Mouse (Mus musculus) intestine, embryonic 16.5 days (tissue): ENCODE results near the gene Pip5k1c. TPM values are rescaled to one million over a fixed set of nuclear protein-coding genes. Genes with fewer than 3 reads are reported as not detected.
A peak's percentile ranks its signal among the peaks of the same experiment; 100 is the strongest.

ENCODE experiments used
- ATAC-seq: fragments of 200-750 bp; cut with Nextera tagmentation; 2 replicates; pipeline ENCODE4 v1.8.0; 2017; ENCODE audit warnings: moderate TSS enrichment, moderate library complexity
- H3K27ac ChIP-seq: fragments of 300-500 bp; sonication (generic); 2 replicates; pipeline ENCODE4 v1.5.1; 2014; ENCODE audit warnings: mild to moderate bottlenecking, low read length
- H3K27me3 ChIP-seq: fragments of 300-500 bp; sonication (generic); replicated peaks from 2 replicates; pipeline ENCODE4 v1.6.1; 2014; ENCODE audit warnings: low read length, control low read depth, mixed read lengths; ENCODE audit not compliant: control insufficient read depth, insufficient read depth
- H3K36me3 ChIP-seq: fragments of 300-500 bp; sonication (generic); 2 replicates; pipeline ENCODE4 v1.6.1; 2014; ENCODE audit warnings: low read length, control low read depth; ENCODE audit not compliant: control insufficient read depth, insufficient read depth
- H3K4me1 ChIP-seq: fragments of 300-500 bp; sonication (generic); 2 replicates; pipeline ENCODE4 v1.6.1; 2014; ENCODE audit warnings: low read length, control low read depth, mixed read lengths; ENCODE audit not compliant: control insufficient read depth, insufficient read depth
- H3K4me2 ChIP-seq: fragments of 300-500 bp; sonication (generic); 2 replicates; pipeline ENCODE4 v1.6.1; 2014; ENCODE audit warnings: low read depth, low read length, control low read depth
- H3K4me3 ChIP-seq: fragments of 300-500 bp; sonication (generic); 2 replicates; pipeline ENCODE4 v1.5.1; 2014; ENCODE audit warnings: mild to moderate bottlenecking, low read length
- H3K9ac ChIP-seq: fragments of 300-500 bp; sonication (generic); 2 replicates; pipeline ENCODE4 v1.6.1; 2014; ENCODE audit warnings: low read depth, low read length
- H3K9me3 ChIP-seq: fragments of 300-500 bp; sonication (generic); 2 replicates; pipeline ENCODE4 v1.6.1; 2016; ENCODE audit warnings: low read length, control low read depth; ENCODE audit not compliant: control insufficient read depth
- WGBS: fragments of 180-500 bp; shearing (Covaris S2); extraction: QIAGEN DNeasy Blood & Tissue Kit; methylation state at CpG from one replicate; pipeline ENCODE4 v1.1.7; 2014; 5-methylcytosine and 5-hydroxymethylcytosine counted together
- polyA plus RNA-seq: library from polyadenylated mRNA; unstranded; fragments of >200 nt; fragmentation: Nextera tagmentation; extraction: Ambion mirVana; gene quantifications from 2 replicates; pipeline ENCODE4 v1.2.1, GENCODE M21; 2015

The Pip5k1c gene
- polyA plus RNA-seq, 1 experiment from 2014 or later: 35.4 TPM

DNA sequence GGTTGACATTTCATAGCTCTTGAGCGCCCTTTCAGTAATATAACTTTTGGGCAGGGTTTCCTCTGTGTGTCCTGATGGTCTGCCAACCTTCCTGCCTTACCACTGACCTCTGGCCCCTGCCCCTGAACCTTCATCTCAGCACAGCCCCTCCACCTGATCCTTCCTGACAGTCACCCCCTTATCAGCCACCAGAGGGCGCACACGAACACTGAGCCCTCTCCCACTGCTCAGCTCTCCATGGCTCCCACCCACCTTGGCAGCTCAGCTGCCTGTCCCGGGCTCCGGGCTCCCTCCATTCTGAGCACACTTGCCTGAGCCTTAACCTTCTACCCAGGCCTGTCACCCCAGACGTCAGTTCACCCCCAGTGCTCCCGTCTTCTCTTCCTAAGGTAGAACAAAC, 3.5 kb upstream of the Pip5k1c start:
- H3K9ac ChIP-seq: peak overlapping the region; percentile 73
- no peaks in the 10 kb centered on the region for H3K36me3 ChIP-seq
- H3K27ac ChIP-seq: peak overlapping the region; percentile 86
- H3K4me1 ChIP-seq: peaks cover 23% of the 10 kb centered on the region
- H3K27me3 ChIP-seq: peaks cover 7% of the 10 kb centered on the region; the same call in 1 of the 2 replicates
- peak overlapping the region; percentile 61 for H3K4me2 ChIP-seq
- ATAC-seq: 0 out of 2 replicates have a peak, but pooled peaks have one; percentile 6
- no peaks in the 10 kb centered on the region for H3K9me3 ChIP-seq
- H3K4me3 ChIP-seq: peak overlapping the region; percentile 55
- 3% methylated on average over 7 of the region's 7 CpGs for WGBS

- Histone ChIP-seq H3K9ac (peak overlapping the region; percentile 73), H3K36me3 (no peaks in the 10 kb centered on the region), H3K4me1 (peaks cover 25% of the 10 kb centered on the region), H3K9me3 (no peaks in the 10 kb centered on the region), H3K27me3 (peaks cover 2% of the 10 kb centered on the region; the same call in 1 of the 2 replicates), H3K4me2 (peak overlapping the region; percentile 61), H3K4me3 (peak overlapping the region; percentile 55), H3K27ac (peak overlapping the region; percentile 86)
- 45% methylated on average over 14 of the region's 14 CpGs for WGBS
- ATAC-seq: no peak
Observed at GRCm38 (mm10) chr10:81289811-81290210, 3.0 kb upstream of the Pip5k1c start.

- Histone ChIP-seq H3K9me3 (no peaks in the 10 kb centered on the region), H3K9ac (peak overlapping the region; percentile 73)
- ATAC-seq: peak; percentile 22
Observed at GRCm38 (mm10) chr10:81290698-81291460, 1.9 kb upstream of the Pip5k1c start.

DNA sequence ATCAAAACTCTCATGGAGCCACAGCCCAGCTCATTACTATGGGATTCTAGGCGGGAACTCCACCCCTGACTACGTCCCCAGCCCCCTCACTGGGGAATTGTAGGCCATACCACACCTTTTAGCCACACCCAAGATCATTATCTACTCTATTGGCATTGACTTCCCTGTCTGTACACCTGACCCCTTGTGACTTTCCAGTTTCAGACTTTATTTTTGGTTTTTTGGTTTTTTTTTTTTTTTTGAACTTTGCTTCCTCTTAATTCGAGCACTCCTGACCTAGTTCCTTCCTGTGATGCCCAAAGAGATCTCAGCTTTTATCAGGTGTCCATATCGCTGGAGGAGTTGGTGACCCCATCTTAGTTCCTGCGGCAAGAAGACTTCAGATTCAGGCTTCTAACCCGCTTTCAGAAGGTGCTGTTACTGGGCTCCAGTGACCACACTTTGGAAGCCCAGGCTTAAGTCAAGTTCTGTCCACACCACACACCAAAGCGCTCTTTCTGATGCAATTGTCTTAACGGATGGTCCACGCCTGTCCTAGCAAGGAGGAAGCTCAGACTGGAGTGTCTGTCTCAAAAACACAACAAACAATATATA, 1.2 kb upstream of the Pip5k1c start, which contains the start of gene Tjp3:
TSS of gene Tjp3 (minus strand) at position 71 of the 594 bp plus-strand sequence.
- no peaks in the 10 kb centered on the region for H3K9me3 ChIP-seq
- WGBS: 61% methylated on average over 9 of the region's 9 CpGs
- peak within 1 kb of the TSS; percentile 73 for H3K9ac ChIP-seq
- peak within 1 kb of the TSS; percentile 86 for H3K27ac ChIP-seq
- peak within 1 kb of the TSS; percentile 89 for H3K4me3 ChIP-seq
- H3K36me3 ChIP-seq: no peaks in the 10 kb centered on the region
- peaks cover 25% of the 10 kb centered on the region for H3K4me1 ChIP-seq
- no peak for ATAC-seq
- H3K27me3 ChIP-seq: no peaks in the 10 kb centered on the region
- H3K4me2 ChIP-seq: peak within 1 kb of the TSS; percentile 61

More at GRCm38 (mm10) chr10:81290698-81291460, 1.9 kb upstream of the Pip5k1c start:
- Histone ChIP-seq H3K4me2 (peak overlapping the region; percentile 61), H3K27ac (peak overlapping the region; percentile 86), H3K27me3 (no peaks in the 10 kb centered on the region), H3K36me3 (no peaks in the 10 kb centered on the region), H3K4me3 (peak overlapping the region; percentile 55), H3K4me1 (peaks cover 25% of the 10 kb centered on the region)
- 16% methylated on average over 24 of the region's 24 CpGs for WGBS

GRCm38 (mm10) chr10:81293334-81294030, 719 bp downstream of the Pip5k1c start:
- Histone ChIP-seq H3K36me3 (no peaks in the 10 kb centered on the region), H3K27me3 (no peaks in the 10 kb centered on the region), H3K4me3 (peak overlapping the region; percentile 89), H3K27ac (peak overlapping the region; percentile 82), H3K9me3 (no peaks in the 10 kb centered on the region), H3K4me2 (peak overlapping the region; percentile 75), H3K4me1 (peaks cover 28% of the 10 kb centered on the region), H3K9ac (peak overlapping the region; percentile 83)
- no peak for ATAC-seq
- 1% methylated on average over 25 of the region's 25 CpGs for WGBS

- 45% methylated on average over 8 of the region's 8 CpGs for WGBS
- ATAC-seq: no peak
- Histone ChIP-seq H3K36me3 (no peaks in the 10 kb centered on the region), H3K27ac (no peak overlapping the region), H3K4me2 (peak overlapping the region; percentile 75), H3K27me3 (no peaks in the 10 kb centered on the region), H3K4me3 (peak overlapping the region; percentile 89), H3K9ac (peak overlapping the region; percentile 83), H3K9me3 (no peaks in the 10 kb centered on the region), H3K4me1 (peaks cover 35% of the 10 kb centered on the region)
Observed at GRCm38 (mm10) chr10:81294442-81294841, 1.7 kb downstream of the Pip5k1c start.

DNA sequence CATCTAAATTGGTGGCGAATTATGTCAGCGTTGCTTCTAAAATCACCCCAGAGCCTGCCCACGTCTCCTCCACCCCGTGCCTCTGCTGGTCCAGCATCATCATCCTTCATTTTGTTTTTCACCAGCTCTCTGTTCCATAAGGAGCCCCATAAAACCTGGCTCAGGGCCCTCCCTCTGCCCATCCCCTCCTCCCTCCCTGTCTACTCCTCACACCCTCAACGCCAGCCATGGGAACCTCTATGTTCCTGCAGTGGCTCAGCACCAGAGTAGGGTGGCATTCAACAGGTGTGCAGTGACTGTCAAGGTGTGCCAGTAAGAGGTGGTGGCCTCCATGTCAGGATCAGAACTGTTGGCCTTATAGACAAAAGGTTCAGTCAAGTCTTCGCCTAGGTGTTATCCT, 2.4 kb downstream of the Pip5k1c start:
- H3K4me1 ChIP-seq: peaks cover 43% of the 10 kb centered on the region
- ATAC-seq: no peak
- WGBS: 90% methylated on average over 6 of the region's 6 CpGs

GRCm38 (mm10) chr10:81297246-81297645, 4.5 kb downstream of the Pip5k1c start:
- WGBS: 74% methylated on average over 6 of the region's 6 CpGs
- H3K27ac ChIP-seq: peak overlapping the region; percentile 43
- no peaks in the 10 kb centered on the region for H3K36me3 ChIP-seq
- no peak for ATAC-seq
- no peak overlapping the region for H3K4me2 ChIP-seq
- no peaks in the 10 kb centered on the region for H3K9me3 ChIP-seq
- H3K4me1 ChIP-seq: peaks cover 53% of the 10 kb centered on the region
- H3K27me3 ChIP-seq: no peaks in the 10 kb centered on the region
- no peak overlapping the region for H3K4me3 ChIP-seq
- H3K9ac ChIP-seq: no peak overlapping the region

More for the DNA sequence above, 2.4 kb downstream of the Pip5k1c start:
- no peak overlapping the region for H3K9ac ChIP-seq
- no peaks in the 10 kb centered on the region for H3K27me3 ChIP-seq
- no peaks in the 10 kb centered on the region for H3K36me3 ChIP-seq
- no peak overlapping the region for H3K4me3 ChIP-seq
- no peak overlapping the region for H3K4me2 ChIP-seq
- no peaks in the 10 kb centered on the region for H3K9me3 ChIP-seq
- H3K27ac ChIP-seq: no peak overlapping the region

- H3K36me3 ChIP-seq: no peaks in the 10 kb centered on the region
- peak overlapping the region; percentile 17 for H3K9ac ChIP-seq
- H3K27me3 ChIP-seq: no peaks in the 10 kb centered on the region
- peak overlapping the region; percentile 43 for H3K27ac ChIP-seq
- peaks cover 59% of the 10 kb centered on the region for H3K4me1 ChIP-seq
- no peak overlapping the region for H3K4me3 ChIP-seq
- H3K4me2 ChIP-seq: no peak overlapping the region
- 40% methylated on average over 10 of the region's 10 CpGs for WGBS
- no peaks in the 10 kb centered on the region for H3K9me3 ChIP-seq
- ATAC-seq: no peak
Observed at GRCm38 (mm10) chr10:81297845-81298244, 5.1 kb downstream of the Pip5k1c start.
